Mouse (Mus musculus) mouse trophoblast stem cell (cell line): ENCODE results near the gene Wdsub1.

Experiments
- in situ Hi-C, 2 experiments: fragments of 300-500 bp; cut with MseI, MboI; formaldehyde crosslinking; loops; 2 replicates in 1 of 2; 3 replicates in 1 of 2; pipeline ENCODE4 v1.15.1; 2025

Gene Wdsub1

DNA sequence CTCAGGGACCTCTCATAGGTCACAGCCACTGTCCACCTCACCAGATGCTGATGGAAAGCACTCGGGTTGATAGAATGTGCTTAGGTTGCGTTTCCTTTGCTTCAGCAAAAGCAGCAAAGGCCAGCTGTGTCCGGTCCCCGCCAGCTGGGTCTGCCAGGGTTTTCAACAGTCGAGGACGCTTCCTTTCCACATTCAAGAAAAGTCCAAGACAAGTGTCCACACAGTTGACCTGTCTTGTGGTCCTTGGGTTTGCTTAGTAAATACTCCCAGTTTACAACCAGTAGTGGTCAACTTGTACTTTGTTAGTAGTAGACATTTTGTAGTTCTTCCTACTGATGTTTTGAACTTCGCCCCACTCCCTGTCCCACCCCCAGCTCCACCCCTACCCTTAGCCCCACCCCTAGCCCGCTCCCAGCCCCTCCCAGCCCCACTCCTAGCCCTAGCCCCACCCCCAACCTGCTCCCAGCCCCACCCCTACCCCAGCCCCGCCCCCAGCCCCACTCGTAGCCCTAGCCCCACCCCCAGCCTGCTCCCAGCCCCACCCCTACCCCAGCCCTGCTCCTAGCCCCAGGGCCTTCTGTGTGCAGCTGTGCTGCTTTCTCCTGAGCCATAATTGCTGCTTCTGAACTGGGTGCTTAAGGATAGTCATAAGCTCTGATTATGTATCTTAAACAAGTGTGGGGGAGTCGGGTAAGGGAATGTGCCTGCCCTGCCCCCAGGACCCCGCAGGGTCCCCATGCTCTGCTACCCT lies 41.0 kb downstream of the Wdsub1 start:
- in situ Hi-C loops, result no loop called here

DNA sequence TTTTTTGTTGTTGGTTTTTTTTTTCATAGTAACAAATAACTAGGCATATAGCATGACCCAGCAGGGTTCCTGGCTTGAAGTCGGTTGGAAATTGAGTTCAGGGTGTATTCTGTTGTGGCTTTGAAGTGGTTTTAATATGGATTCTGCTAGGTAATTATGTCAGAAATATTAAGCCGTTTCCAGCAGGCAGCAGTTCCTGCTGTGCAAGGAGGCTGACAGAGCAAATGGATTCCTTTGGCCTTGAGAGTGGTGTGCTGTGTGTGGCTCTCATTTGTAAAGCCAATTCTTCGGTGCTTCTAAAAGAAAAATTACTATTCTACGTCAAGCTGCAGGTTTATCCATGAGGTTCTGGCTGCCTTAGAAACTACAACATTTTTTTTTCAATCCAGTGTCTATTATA lies 42.2 kb downstream of the Wdsub1 start:
- in situ Hi-C loops, result no loop called here

DNA sequence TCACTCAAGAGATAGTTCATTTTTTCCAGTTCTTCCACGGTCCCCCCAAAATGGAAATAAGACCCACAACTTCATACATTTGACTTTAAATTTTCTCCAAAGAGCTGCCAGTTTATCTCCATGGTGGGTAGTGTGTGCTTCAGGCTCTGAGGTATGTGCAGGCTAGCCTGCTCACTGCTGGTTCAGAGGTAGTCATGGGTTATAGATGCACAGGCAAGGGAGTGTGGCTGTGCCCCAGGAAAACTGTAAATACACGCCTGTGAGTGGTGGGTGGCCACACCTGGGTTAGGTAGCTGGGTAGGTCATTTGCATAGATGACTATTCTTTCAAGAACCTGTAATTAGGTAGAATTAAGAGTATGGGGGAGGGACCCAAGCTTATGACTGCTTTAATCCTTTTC lies 42.6 kb downstream of the Wdsub1 start:
- in situ Hi-C loops, result no loop called here

DNA sequence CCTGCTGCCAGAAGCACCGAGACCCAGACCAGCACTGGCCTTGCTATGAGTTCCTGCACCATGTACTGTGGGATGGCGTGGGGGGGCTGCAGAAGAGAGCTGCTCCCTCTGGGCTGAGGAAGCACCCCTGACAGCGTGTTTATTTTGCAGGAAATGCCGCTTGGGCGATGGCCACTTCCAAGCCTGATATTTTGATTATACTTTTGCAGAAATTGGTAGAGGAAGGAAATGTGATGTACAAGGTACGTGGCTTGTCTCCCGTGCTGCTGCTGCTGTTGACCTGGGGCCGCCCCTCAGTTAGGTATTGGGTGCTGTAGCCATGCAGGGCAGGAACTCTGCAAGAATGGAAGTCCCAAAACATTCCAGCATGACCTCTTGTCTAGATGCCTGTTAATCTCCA lies 43.6 kb downstream of the Wdsub1 start:
- in situ Hi-C loops, result no loop called here

DNA sequence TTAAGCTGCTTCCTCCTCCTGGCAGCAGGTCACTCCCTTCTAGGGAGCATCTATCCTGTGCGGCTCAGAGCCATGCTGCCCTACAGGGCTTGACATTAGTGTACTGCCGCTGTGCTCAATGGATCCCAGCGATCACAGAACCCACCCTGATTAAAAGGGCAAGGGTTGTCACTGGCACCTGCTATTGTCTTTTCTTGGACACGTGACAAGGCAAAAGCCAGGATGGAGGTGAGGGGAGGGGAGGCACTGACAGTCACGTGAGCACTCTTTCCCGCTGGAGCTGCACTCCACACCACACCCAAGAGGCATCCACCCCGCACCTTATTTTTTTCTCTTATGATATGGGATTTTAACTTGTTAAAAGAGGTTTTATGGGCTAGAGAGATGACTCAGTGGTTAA lies 50.6 kb downstream of the Wdsub1 start:
- in situ Hi-C loops, result no loop called here

DNA sequence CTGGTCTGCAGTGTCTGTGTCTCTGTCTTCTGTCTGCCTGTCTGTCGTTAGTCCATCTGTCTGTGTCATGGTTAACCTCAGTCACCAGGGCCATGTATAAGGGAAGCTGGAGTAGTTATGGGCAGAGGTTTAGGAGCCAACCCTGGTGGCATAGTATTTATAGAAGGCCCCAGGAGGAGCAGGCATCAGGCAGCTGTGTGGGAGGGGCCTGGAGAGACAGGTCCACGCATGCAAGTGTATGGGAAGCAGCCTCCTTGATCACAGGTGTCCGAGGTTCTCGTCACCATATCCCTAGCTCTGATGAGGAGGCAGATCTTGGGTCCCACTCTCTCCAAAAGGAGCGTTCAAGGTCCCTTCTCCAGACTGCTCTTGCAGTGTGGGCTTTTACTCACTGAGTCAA lies 51.5 kb downstream of the Wdsub1 start:
- in situ Hi-C loops, result no loop called here

DNA sequence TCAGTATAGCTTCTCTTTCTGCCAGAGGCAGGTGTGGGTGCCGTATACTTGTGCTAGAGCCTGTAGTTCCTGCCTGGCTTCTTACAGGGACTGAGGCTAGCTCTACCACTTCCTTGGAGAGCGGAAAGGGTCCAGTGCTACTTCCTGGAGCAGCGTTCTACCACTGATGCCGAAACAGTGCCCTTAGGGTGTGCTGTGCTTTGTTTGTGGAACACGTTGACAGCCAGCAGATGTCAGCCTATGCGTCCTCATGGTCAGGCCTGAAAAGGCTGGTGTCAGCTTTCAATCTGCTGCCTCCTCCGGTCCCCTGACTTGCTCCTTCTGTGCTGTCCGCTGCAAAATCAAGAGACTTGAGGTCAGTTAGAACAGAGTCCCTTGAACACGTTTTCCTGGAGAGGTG lies 52.2 kb downstream of the Wdsub1 start:
- in situ Hi-C loops, result no loop called here

DNA sequence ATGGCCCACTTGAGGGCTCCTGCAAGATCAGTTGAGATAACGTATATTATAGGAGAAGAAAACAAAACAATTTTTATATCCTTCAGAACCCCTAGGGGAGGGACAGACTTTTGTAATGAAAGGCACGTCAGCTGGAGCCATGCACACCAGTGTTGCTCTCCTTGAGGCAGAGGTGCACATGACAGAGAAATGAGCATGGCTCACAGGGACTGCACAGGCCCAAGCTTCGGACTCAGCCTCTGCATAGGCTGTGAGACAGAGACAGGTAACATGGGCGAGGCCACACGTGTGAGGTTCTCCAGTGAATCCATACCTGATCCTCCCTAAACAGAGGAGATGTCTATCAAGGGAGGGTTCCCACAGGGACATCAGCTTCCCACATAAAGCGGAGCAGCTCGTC lies 52.7 kb downstream of the Wdsub1 start:
- in situ Hi-C loops, result no loop called here

DNA sequence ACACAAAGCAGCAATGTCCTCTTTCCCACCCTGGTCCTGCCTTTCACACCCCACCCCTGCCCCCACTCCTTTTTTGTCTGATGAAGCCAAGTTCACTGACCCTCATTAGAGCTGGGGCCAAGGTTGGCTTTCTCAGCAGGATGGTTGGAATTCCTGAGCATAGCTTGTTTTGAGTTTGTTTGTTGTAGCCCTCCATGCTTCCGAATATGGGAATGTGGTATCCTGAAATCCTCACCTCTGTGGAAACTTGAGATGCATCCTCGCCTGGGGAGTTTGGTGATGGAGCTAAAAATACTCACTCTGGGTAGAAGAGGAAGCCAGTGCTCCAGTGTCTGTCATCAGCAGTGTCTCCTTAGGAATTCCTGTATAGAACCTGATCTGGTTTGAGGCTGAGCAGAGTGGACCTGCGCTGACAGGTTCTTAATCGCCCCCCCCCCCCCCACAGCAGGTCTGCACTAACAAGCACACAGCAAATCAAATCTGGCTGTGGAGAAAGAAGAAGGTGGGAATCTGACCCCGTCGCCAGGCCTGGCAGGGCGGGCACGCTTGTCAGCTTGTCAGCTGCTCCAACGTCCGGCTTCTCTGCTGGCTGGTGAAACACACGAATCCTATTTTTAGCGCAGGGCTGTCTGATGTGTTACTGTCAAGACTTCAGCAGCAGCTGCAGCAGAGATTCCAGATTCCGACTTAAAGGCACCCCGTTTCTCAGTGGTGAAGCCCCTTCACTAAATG lies 53.4 kb downstream of the Wdsub1 start:
- in situ Hi-C loops, result no loop called here

DNA sequence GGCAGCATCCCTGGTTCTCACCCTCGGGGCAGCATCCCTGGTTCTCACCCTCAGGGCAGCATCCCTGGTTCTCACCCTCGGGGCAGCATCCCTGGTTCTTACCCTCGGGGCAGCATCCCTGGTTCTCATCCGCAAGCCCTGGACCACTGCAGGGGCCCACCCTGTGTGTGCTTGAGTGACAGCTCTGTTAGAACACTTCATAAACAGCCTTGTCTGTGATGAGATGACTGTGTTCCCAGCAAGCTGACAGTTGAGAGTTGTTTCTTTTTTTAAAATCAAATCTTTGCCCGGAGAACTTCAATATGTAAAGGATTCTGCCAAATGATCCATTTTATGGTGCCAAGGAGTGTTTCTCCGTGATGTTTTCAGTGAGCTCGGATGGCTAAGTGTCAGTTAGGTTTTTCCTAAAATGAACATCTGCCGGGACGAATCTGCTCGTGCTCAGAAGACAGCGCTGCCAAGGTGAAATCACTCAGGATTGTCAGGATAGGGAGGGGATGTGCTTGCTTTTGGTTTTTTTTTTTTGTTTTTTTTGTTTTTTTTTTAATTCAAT lies 54.2 kb downstream of the Wdsub1 start:
- in situ Hi-C loops, result no loop called here

DNA sequence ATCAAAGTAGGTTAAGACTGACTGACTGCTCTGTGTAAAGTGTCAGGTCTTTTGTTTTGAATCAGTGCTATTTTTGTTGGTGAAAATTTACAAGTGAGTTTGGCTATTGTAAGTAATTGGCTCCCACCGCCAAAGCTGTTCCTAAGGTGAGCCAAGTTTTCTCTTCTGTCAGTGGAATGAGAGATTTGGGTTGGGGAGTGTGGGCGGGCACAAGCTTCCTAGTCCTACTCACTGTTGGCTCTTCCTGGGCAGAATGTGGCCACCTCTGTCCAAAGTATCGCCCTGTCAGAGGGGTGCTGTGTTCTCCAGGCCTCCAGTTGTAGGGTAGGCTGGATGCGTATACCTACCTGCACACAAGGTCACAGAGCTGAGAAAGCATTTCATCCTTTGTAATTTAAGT lies 57.0 kb downstream of the Wdsub1 start:
- in situ Hi-C loops, result no loop called here

DNA sequence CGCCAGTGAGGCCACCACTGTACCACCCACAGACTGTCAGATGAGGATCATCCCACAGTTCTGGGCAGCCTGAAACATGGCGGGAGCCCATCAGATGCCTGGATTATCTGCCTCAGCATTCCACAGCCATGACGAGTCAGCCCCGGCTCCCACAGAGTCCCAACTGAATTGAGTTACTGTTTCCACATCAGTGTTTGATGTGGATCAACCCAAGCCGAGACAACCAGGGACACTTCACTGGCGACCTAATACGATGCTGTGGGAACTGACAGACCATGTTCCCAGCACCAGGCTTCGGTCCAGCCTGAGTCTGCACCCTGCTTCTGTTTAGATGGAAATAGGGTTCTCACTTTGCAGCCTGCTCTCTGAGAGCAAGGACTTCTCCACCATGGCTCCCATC lies 58.1 kb downstream of the Wdsub1 start:
- in situ Hi-C loops, result no loop called here

DNA sequence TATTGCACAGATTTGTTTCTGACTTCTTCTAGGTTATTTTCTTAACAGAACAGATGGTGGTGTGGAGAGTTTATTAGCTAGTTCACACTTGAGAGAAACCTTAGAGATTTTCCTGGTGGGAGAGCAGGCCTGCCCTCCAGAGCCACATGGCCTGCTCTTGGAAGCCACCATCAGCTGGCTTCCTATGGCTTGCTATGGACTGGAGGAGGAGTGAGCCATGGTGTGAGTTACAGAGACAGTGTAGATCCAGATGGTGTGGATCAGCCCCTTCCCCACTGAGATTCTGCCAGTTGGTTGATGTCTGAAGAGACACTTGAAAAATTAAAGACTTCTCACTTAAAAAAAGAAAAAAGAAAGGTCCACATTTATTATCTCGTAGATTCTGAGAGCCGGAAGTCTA lies 61.3 kb downstream of the Wdsub1 start:
- in situ Hi-C loops, result no loop called here

DNA sequence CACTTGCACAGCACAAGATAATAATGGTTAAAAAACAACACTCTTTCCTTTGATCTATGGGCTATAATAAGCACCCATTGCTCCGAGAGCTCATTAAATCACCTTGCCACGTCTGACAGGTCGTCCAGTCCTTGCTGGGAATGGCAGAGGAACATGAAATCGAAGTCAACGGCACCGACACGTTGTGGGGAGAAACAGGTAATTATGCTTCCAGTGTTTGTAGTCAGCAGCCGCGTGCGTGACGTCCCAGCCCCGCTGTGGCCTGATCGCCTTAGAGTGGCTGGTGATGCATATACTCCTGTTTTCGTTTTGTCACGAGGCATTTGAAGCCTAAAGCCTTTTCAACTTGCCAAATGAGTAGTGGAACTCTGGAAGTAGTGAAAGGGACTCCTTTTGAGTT lies 62.3 kb downstream of the Wdsub1 start:
- in situ Hi-C loops, result no loop called here

DNA sequence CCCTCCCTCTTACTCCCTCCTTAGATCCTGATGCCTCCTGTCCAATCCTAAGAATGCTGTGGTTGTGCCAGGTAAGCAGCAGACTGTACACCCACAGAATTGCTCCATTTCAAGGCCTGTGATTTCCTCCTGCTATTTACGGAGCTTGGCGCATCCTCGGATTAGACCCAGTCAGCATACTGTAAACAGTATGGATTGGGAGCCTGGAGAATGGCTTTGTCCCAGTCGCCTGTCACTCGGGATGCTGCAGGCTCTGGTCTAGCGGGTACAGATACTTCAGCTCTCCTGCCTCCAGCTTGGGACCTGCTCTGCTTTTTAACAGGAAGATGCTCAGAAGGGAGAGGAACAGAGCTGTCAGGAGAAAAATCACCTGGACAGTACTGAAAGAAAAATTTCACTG lies 63.0 kb downstream of the Wdsub1 start:
- in situ Hi-C loops, result no loop called here

DNA sequence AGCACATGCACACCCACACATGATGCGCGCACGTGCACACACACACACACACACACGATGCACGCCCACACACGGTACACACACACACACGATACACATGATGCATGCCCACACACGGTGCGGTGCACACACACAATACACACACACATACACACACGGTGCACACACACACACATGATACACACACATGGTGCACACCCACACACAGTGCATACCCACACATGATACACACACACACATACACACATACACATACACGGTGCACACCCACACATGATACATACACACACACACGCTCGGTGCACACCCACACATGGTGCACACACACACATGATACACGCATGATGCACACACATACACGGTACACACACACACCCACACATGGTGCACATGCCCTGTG lies 63.7 kb downstream of the Wdsub1 start:
- in situ Hi-C loops, result no loop called here

DNA sequence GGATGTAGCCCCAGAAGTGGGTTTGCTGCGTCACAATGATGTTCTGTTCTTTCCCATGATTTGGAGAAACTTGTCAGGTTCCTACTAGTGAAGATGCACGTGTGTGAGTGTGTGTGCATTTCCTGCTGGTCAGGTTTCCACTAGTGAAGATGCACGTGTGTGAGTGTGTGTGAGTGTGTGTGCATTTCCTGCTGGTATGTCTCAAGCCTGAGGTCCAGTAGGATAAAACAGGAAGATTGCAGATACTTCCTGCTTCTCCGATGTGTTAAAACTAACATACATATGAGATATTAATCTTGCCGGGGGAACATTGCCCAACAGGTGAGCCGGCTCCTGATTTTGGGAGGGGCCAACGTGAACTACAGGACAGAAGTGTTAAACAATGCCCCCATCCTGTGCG lies 67.4 kb downstream of the Wdsub1 start:
- in situ Hi-C loops, result no loop called here

DNA sequence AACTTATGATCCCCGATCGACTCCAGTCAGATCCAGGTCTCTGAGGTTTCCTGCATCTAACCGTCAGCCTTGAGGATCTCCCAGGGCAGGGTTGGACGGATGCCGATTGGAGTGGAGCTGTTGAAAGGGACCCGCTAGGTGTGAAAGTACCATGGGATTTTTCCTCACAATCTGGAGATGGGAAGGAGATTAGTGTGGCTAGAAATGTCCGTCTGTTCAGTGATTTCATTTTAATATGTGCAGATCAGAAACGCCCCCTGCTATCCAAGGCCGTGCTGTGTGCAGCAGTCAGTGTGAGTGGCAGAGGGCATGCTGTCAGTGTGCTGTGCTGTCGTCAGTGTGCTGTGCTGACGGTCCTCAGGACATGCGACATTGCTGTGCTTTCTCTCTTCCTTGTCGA lies 68.9 kb downstream of the Wdsub1 start:
- in situ Hi-C loops, result no loop called here

DNA sequence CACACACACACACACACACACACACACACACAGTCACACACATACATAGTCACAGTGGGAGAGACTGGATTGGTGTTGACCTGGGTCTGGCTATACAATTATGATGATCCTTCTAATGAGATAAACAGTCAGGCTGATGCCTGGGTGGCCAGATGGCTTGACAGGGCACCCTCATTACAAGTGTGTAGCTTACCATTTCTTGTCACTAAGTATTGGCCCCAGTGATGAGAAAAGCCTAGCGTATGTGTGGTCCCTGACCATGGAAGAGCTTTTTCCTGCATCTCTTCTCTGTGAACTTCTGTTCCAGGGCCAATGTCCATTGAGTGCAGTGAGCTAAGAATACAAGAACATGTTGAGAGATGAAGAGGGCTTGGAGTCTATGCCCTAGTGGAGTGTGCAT lies 69.8 kb downstream of the Wdsub1 start:
- in situ Hi-C loops, result no loop called here

DNA sequence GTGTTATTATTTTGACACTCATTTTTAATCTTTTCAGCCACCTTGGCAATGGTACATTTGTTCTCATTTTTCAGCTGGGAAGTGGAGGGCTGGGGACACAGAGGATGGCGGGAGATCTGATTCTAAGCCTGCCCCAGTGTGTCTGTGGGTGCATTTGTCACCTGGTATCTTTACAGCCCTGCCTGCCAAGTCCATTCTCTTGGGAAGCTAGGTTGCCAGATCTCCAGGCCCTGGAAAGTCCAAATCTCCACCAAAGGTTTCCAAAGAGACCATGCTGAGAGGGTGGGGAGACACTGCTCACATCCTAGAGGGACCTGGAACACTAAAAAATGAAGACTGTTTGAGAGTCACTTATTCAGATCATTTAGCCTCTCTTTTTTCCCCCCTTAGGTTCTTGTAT lies 71.1 kb downstream of the Wdsub1 start:
- in situ Hi-C loops, result no loop called here

DNA sequence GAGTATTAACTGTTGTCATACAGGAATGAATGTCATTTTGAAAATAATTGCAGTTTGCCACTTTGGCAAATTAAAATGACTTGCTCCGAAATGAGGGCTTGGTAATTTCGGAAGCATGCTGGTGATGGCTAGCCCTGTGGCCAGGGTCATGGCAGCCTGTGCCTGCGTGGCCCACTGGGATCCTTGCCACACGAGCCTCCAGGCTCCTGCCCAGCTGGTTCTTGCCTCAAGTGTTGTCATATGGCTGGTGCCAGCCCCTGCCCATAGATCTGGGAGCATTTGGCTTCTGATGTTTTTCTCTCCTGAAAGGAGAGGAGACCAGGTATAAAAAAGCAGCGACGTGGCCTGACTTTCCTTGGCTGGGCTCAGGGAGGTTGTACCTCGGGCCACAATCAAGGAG lies 72.4 kb downstream of the Wdsub1 start:
- in situ Hi-C loops, result no loop called here

DNA sequence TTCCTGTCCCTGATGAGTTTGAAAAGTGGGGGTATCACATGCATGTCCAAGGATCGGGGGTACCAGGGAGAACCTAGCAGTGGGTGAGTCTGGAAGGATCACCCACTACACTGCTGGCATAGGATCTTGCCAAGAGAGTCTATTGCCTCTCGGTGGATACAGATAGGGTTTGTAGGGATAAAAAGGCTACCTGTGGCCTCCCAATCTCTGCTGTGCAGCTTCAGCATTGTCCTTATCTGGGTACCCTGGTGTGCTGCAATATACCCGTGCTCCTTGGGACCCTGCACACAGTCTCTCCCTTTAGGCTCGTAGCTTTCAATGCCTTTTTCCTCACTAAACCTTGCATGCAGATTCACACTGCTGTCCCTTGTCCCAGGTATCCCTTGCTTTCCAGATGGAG lies 73.8 kb downstream of the Wdsub1 start:
- in situ Hi-C loops, result no loop called here

DNA sequence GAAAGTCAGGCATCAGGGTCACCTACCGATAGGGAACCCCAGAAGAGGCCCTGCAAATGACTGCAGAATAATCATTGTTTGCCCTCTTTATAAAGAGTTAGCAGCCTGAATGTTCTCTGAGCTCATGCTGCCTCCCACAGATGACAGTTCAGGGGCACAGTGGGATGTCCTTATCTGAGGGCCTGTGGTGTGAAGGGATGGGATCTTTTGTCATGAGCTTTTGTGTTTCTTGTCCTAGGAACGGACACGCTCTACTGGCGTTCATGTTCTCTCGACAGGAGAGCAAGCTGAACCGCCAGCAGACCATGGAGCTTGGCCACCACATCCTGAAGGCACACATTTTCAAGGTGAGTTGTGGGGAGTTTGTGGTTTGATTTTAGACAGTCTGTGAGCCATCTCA lies 76.4 kb downstream of the Wdsub1 start:
- in situ Hi-C loops, result no loop called here
